Mouse (Mus musculus): Measurements from ENCODE around the gene Rbp3. TPM values are rescaled to one million over a fixed set of nuclear protein-coding genes. Genes with fewer than 3 reads are reported as not detected.
A peak's percentile ranks its signal among the peaks of the same experiment; 100 is the strongest.

Rbp3 gene
- polyA plus RNA-seq, 1 experiment from 2014 or later = not detected

DNA sequence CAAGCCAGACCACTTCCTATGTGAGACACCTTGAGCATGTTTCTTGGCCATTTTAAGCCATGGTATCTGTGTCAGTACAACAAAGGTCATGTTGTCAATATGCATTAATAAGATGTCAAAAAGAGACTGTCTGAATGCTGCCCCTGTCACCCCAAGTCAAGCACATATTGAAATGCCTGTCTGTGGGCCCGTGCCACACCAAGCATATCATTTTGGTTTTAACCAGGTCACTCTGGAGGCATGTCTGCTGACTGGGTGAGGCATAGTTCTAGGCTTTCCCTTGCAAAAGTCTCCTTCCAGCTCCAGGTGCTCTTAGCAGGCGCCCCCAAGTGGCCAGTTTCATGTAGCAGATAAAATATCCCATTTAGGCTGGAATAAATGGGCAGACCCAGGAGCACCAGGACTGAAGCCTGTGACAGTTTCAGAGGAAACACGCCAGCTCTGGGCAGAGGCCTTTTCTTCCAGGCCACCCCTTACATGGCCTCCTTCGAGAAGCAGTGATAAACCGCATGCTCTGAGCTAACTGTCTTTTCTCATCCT is 20.0 kb upstream of the Rbp3 start:
- H3K9me3 ChIP-seq (ENCODE audit: low read length) = no peaks in the 10 kb centered on the region
- H3K27ac ChIP-seq (ENCODE audit: low read length) = no peak overlapping the region
- 44% methylated on average over 5 of the region's 5 CpGs for WGBS
- no peak overlapping the region for H3K9ac ChIP-seq (replicated peaks; ENCODE audit: low read length)
- H3K4me1 ChIP-seq (ENCODE audit: insufficient read depth, low read length) = no peaks in the 10 kb centered on the region
- no peak overlapping the region for H3K4me3 ChIP-seq (ENCODE audit: low read length)
- ATAC-seq (ENCODE audit: low FRiP score, low TSS enrichment) = 0 out of 2 replicates have a peak, but pooled peaks have one; percentile 36
- no peaks in the 10 kb centered on the region for H3K36me3 ChIP-seq (ENCODE audit: insufficient read depth, low read length)
- H3K27me3 ChIP-seq (ENCODE audit: insufficient read depth, low read length) = peaks cover 29% of the 10 kb centered on the region
- no peak overlapping the region for H3K4me2 ChIP-seq (replicated peaks; ENCODE audit: low read depth, low read length)

DNA sequence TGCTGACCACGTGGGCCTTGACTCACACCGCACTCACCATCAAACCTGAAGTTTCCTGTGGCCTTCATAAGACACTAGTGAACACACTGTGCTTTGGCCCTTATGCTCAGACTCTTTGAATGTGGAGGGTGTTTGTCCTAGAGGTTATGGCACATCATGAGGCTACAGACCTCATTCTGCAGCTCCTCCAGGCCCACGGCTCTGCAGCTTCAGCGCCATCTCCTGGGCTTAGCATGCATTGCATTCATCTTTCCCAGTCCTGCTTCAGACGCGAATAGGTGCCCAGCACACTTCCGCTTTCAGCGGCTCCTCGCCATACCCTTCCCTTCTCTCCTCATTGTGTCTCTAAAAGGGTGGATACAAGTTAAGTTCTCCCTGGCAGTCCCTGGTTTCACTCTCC is 14.7 kb upstream of the Rbp3 start:
- no peak for ATAC-seq (ENCODE audit: low FRiP score, low TSS enrichment)

DNA sequence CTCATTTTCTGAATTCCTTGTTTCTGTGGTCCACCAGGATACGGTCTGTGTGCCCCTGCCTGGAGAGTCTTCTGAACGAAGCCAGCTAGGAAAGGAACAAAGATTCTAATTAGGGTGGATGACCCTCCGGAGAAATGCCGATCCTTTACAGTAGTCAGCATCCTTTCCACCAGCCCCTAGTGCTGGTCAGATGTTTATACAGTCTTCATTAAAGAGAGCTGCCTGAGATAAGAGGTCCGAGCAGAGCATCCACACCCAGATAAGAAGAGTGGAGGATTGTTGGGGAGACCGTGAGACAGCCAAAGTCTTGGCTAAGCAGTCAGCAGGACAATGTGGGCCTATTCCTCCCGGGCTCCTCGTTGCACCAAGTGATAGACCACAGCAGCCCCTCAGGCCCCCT is 13.1 kb upstream of the Rbp3 start, which contains the start of gene Gdf2:
Gdf2 (plus strand) TSS at position 301 of the 400 bp plus-strand sequence.
- H3K4me2 ChIP-seq (replicated peaks; ENCODE audit: low read depth, low read length) = no peak within 1 kb of the TSS
- ATAC-seq (ENCODE audit: low FRiP score, low TSS enrichment) = no peak
- WGBS = 80% methylated on average over 8 of the region's 8 CpGs
- no peak within 1 kb of the TSS for H3K4me3 ChIP-seq (ENCODE audit: low read length)
- H3K9ac ChIP-seq (replicated peaks; ENCODE audit: low read length) = no peak within 1 kb of the TSS
- no peaks in the 10 kb centered on the region for H3K4me1 ChIP-seq (ENCODE audit: insufficient read depth, low read length)
- no peaks in the 10 kb centered on the region for H3K27me3 ChIP-seq (ENCODE audit: insufficient read depth, low read length)
- no peaks in the 10 kb centered on the region for H3K36me3 ChIP-seq (ENCODE audit: insufficient read depth, low read length)
- no peaks in the 10 kb centered on the region for H3K9me3 ChIP-seq (ENCODE audit: low read length)
- no peak within 1 kb of the TSS for H3K27ac ChIP-seq (ENCODE audit: low read length)

More for the DNA sequence above, 14.7 kb upstream of the Rbp3 start:
- Histone ChIP-seq H3K36me3 (ENCODE audit: insufficient read depth, low read length) (no peaks in the 10 kb centered on the region), H3K27me3 (ENCODE audit: insufficient read depth, low read length) (no peaks in the 10 kb centered on the region), H3K4me3 (ENCODE audit: low read length) (no peak overlapping the region), H3K9ac (replicated peaks; ENCODE audit: low read length) (peak overlapping the region; percentile 46; the same call in 1 of the 2 replicates), H3K4me1 (ENCODE audit: insufficient read depth, low read length) (no peaks in the 10 kb centered on the region), H3K27ac (ENCODE audit: low read length) (no peak overlapping the region), H3K9me3 (ENCODE audit: low read length) (no peaks in the 10 kb centered on the region), H3K4me2 (replicated peaks; ENCODE audit: low read depth, low read length) (peak overlapping the region; percentile 39; the same call in 1 of the 2 replicates)
- WGBS = 29% methylated on average over 9 of the region's 9 CpGs

DNA sequence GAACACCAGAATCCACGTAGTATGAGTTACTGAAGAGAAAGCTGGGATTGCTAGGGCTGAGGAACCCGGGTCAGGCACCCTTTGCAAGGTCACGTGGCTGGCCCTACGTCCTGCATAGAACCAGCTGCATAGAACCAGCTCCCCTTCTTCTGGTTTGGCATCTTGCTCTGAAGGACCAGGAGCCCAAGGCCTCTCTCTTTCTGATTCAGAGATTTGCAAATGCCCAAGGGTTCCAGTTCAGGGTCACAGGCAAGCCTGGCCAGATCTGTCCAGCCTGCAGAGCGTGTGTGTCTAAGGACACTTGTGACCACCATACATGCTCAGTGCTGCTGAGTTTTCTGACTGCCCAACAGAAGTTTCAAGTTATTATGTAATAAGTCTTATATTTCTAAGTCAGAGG is 11.6 kb upstream of the Rbp3 start:
- Histone ChIP-seq H3K36me3 (ENCODE audit: insufficient read depth, low read length) (no peaks in the 10 kb centered on the region), H3K4me3 (ENCODE audit: low read length) (no peak overlapping the region), H3K27me3 (ENCODE audit: insufficient read depth, low read length) (no peaks in the 10 kb centered on the region), H3K4me2 (replicated peaks; ENCODE audit: low read depth, low read length) (no peak overlapping the region), H3K9me3 (ENCODE audit: low read length) (no peaks in the 10 kb centered on the region), H3K4me1 (ENCODE audit: insufficient read depth, low read length) (no peaks in the 10 kb centered on the region), H3K27ac (ENCODE audit: low read length) (no peak overlapping the region), H3K9ac (replicated peaks; ENCODE audit: low read length) (no peak overlapping the region)
- ATAC-seq (ENCODE audit: low FRiP score, low TSS enrichment) = no peak
- 73% methylated on average over 5 of the region's 5 CpGs for WGBS

DNA sequence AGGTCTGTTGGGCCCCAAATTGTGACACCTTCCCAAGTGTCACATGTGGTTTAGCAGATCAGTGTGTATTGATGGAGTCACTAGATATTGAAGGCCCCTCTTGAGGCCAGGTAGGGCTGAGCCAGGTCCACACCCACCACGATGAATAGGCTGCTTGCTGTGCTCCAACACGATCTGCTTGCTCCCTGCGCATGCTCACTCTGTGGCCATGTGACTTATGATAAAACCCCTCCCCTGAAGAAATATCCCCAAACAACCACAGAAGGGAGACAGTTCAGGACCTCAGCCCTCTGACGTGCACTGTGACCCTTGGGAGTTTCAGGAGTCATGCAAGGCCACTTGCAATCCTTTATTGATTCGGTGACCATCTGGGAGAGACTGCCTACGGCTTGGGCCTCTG is 7.7 kb upstream of the Rbp3 start:
- no peaks in the 10 kb centered on the region for H3K9me3 ChIP-seq (ENCODE audit: low read length)
- no peak overlapping the region for H3K9ac ChIP-seq (replicated peaks; ENCODE audit: low read length)
- 72% methylated on average over 6 of the region's 6 CpGs for WGBS
- H3K27ac ChIP-seq (ENCODE audit: low read length) = no peak overlapping the region
- H3K27me3 ChIP-seq (ENCODE audit: insufficient read depth, low read length) = no peaks in the 10 kb centered on the region
- H3K4me3 ChIP-seq (ENCODE audit: low read length) = no peak overlapping the region
- ATAC-seq (ENCODE audit: low FRiP score, low TSS enrichment) = no peak
- H3K4me2 ChIP-seq (replicated peaks; ENCODE audit: low read depth, low read length) = no peak overlapping the region
- H3K36me3 ChIP-seq (ENCODE audit: insufficient read depth, low read length) = no peaks in the 10 kb centered on the region
- H3K4me1 ChIP-seq (ENCODE audit: insufficient read depth, low read length) = no peaks in the 10 kb centered on the region

DNA sequence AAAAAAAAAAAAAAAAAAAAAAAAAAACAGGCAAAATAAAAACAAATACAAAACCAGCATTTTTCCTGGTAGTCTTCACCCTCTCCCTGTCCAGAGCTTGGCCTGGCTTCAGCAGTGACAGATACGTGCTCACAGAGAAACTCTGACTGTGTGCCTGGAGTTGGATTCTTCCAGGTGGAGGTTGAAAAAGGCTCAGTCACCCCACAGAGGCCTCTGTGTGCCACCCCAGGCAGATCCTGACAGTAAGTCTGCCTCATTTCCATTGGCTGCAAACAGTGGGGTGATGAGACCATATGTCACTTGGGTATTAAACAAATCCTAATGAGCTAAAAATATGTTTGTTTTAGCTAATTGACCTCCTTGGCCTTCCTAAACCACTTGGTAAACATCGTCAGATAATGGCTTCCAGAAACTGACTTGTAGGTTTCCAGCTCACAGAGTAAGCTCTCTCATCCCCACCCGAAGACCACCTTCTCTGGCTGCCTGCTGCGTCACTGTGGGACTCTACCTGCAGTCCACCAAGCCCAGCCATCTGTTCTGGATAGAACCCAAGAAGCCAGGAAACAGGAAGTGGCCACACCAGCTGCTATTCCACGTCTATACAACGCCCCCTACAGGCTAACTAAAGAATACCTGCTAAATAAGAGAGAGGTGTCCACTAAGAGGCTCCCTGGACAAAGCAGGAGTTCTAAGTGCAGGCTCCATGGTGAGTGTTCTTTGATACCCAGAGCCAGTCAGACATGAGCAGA is 1.4 kb upstream of the Rbp3 start:
- Histone ChIP-seq H3K4me2 (replicated peaks; ENCODE audit: low read depth, low read length) (no peak overlapping the region), H3K4me1 (ENCODE audit: insufficient read depth, low read length) (no peaks in the 10 kb centered on the region), H3K36me3 (ENCODE audit: insufficient read depth, low read length) (no peaks in the 10 kb centered on the region), H3K27ac (ENCODE audit: low read length) (no peak overlapping the region), H3K4me3 (ENCODE audit: low read length) (no peak overlapping the region), H3K27me3 (ENCODE audit: insufficient read depth, low read length) (no peaks in the 10 kb centered on the region), H3K9me3 (ENCODE audit: low read length) (no peaks in the 10 kb centered on the region), H3K9ac (replicated peaks; ENCODE audit: low read length) (no peak overlapping the region)
- ATAC-seq (ENCODE audit: low FRiP score, low TSS enrichment) = no peak
- WGBS = 63% methylated on average over 6 of the region's 6 CpGs

DNA sequence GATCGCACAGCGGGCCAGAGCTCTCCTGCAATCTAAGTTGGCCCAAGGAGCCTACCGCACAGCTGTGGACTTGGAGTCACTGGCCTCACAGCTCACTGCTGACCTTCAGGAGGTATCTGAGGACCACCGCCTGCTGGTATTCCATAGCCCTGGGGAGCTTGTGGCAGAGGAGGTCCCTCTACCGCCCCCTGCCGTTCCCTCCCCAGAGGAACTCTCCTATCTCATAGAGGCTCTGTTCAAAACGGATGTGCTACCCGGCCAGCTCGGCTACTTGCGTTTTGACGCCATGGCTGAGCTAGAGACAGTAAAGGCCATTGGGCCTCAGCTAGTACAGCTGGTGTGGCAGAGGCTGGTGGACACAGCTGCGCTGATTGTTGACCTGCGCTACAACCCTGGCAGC is 2.3 kb downstream of the Rbp3 start:
- WGBS = 84% methylated on average over 13 of the region's 13 CpGs
- Histone ChIP-seq H3K27ac (ENCODE audit: low read length) (no peak overlapping the region), H3K4me1 (ENCODE audit: insufficient read depth, low read length) (no peaks in the 10 kb centered on the region), H3K9ac (replicated peaks; ENCODE audit: low read length) (no peak overlapping the region), H3K9me3 (ENCODE audit: low read length) (no peaks in the 10 kb centered on the region), H3K4me2 (replicated peaks; ENCODE audit: low read depth, low read length) (no peak overlapping the region), H3K27me3 (ENCODE audit: insufficient read depth, low read length) (no peaks in the 10 kb centered on the region), H3K4me3 (ENCODE audit: low read length) (no peak overlapping the region), H3K36me3 (ENCODE audit: insufficient read depth, low read length) (no peaks in the 10 kb centered on the region)
- ATAC-seq (ENCODE audit: low FRiP score, low TSS enrichment) = no peak

DNA sequence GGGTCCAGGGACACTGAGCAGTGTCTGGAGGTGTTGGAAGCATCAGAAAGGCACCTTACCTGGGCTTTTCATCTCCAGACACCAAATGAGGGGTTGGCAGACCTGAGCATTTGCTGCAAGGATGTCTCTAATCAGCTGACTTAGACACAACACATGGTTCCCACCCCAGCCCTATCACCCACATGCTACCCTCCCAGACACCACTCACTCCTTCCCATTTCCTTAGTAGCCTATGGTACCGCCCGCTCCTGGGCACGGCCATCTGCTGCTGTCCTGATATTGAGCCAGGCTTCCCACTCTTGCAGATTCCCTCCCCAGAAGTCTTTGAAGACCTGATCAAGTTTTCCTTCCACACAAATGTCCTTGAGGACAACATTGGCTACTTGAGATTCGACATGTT is 4.4 kb downstream of the Rbp3 start:
- no peaks in the 10 kb centered on the region for H3K27me3 ChIP-seq (ENCODE audit: insufficient read depth, low read length)
- H3K27ac ChIP-seq (ENCODE audit: low read length) = no peak overlapping the region
- H3K4me1 ChIP-seq (ENCODE audit: insufficient read depth, low read length) = no peaks in the 10 kb centered on the region
- no peak overlapping the region for H3K4me3 ChIP-seq (ENCODE audit: low read length)
- no peaks in the 10 kb centered on the region for H3K9me3 ChIP-seq (ENCODE audit: low read length)
- no peaks in the 10 kb centered on the region for H3K36me3 ChIP-seq (ENCODE audit: insufficient read depth, low read length)
- H3K4me2 ChIP-seq (replicated peaks; ENCODE audit: low read depth, low read length) = no peak overlapping the region
- no peak overlapping the region for H3K9ac ChIP-seq (replicated peaks; ENCODE audit: low read length)
- 89% methylated on average over 4 of the region's 4 CpGs for WGBS
- no peak for ATAC-seq (ENCODE audit: low FRiP score, low TSS enrichment)

DNA sequence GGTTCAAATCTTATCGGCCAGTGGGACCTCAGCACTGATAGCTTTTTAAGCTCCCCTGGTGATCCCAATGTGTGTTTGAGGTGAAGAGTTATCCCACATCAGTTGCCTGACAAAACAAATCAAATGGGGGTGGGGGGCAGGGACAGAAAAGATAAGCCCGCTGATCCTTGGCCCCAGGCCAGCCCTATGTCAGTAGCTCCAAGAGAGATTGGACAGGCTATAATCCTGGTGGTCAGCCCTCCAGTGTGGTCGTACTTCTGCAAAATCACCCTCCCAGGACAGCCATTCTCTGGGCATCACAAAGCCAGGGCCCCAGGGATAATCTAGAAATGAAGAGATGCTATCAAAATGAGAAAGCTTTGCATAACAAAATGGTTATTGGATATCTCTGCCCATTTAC is 5.0 kb downstream of the Rbp3 start:
- Histone ChIP-seq H3K27me3 (ENCODE audit: insufficient read depth, low read length) (no peaks in the 10 kb centered on the region), H3K9ac (replicated peaks; ENCODE audit: low read length) (no peak overlapping the region), H3K27ac (ENCODE audit: low read length) (no peak overlapping the region), H3K4me1 (ENCODE audit: insufficient read depth, low read length) (no peaks in the 10 kb centered on the region), H3K36me3 (ENCODE audit: insufficient read depth, low read length) (no peaks in the 10 kb centered on the region), H3K9me3 (ENCODE audit: low read length) (no peaks in the 10 kb centered on the region), H3K4me2 (replicated peaks; ENCODE audit: low read depth, low read length) (no peak overlapping the region), H3K4me3 (ENCODE audit: low read length) (no peak overlapping the region)
- no peak for ATAC-seq (ENCODE audit: low FRiP score, low TSS enrichment)
- 68% methylated on average over 3 of the region's 3 CpGs for WGBS

DNA sequence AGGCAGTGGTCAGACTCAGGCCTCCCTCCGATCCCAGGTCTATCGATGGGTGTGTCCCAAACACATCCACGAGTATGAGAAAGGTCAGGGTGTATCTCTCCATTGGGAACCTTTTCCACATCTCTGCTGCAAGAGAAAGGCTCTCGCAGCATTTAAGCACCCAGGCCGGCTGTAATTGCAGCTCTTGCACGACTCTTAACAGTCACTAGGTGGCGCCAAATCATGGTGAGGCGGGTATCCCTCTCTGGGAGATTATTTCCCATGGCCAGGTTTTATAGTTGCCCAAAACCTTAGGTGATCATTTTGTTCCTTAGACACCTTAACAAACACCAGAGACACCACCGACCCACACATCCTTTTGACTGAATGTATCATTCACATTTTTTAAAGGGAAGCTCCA is 5.5 kb downstream of the Rbp3 start:
- no peak overlapping the region for H3K27ac ChIP-seq (ENCODE audit: low read length)
- no peak overlapping the region for H3K4me2 ChIP-seq (replicated peaks; ENCODE audit: low read depth, low read length)
- WGBS = 12% methylated on average over 9 of the region's 9 CpGs
- no peak for ATAC-seq (ENCODE audit: low FRiP score, low TSS enrichment)
- no peak overlapping the region for H3K9ac ChIP-seq (replicated peaks; ENCODE audit: low read length)
- H3K27me3 ChIP-seq (ENCODE audit: insufficient read depth, low read length) = no peaks in the 10 kb centered on the region
- H3K9me3 ChIP-seq (ENCODE audit: low read length) = no peaks in the 10 kb centered on the region
- H3K4me3 ChIP-seq (ENCODE audit: low read length) = no peak overlapping the region
- no peaks in the 10 kb centered on the region for H3K36me3 ChIP-seq (ENCODE audit: insufficient read depth, low read length)
- H3K4me1 ChIP-seq (ENCODE audit: insufficient read depth, low read length) = no peaks in the 10 kb centered on the region
